Mouse (Mus musculus) heart, postnatal 14 days (tissue): Measurements from ENCODE around the gene Vmn2r99. TPM values are rescaled to one million over a fixed set of nuclear protein-coding genes. Genes with fewer than 3 reads are reported as not detected.

Experiments used
- DNase-seq, 2 experiments: peaks; one replicate each; pipeline ENCODE4 v3.0.0; 2021 to 2022
- intact Hi-C: fragments of 180-260 bp; cut with DNase I; formaldehyde crosslinking; loops from one replicate; pipeline ENCODE4 v1.15.1; 2025
- long read RNA-seq, 2 experiments: library from polyadenylated mRNA; stranded (forward); transcript quantifications; one replicate each; pipeline ENCODE4 v2.0.0; 2021
- total RNA-seq, 2 experiments: library from RNA; stranded (reverse); gene quantifications; 2 replicates each; pipeline ENCODE4 v1.2.3; 2021

The Vmn2r99 gene
- total RNA-seq, result not detected
- long read RNA-seq, experiment 1, result 0 reads
- long read RNA-seq, experiment 2, result 0 reads

DNA sequence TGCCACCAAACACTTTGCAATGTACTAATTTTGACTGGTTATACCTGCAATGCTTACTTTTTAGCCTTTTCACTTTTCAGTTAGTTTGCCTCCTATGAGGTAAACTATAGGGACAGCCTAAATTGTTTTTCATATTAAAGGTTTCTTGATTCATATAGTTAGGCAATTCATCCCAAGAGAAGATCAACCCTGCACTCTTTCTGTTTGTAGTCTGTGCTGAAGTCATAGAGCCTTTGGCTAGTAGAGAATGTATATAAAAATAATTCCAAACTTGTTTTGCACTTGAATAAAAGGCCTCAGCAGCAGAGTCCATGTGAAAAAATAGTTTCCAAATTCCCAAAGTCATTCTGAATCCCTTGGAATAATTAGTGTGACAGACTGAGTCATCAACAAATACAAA is at the start of gene Vmn2r99:
TSS of gene Vmn2r99 (plus strand) at position 301 of the 400 bp plus-strand sequence.
- intact Hi-C loops, result no loop called here
- no peak for DNase-seq

DNA sequence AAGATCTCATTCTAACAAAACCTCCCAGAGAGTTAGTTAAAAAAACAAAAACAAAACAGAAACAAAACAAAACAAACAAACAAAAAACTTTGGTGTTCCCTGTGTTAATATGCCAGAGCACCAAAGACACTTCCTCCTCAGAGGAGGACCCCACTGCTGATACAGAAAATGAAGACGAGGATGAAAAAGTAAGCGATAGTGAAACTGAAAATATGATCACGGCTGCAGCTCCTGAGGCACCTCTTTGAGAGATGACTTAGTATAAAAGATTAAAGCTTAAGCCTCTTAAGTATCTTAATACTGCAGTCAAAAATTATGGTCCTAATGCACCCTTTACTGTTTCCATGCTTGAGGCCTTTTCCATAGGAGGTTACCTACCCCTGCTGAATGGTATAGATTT is 75.9 kb downstream of the Vmn2r99 start:
- no peak for DNase-seq
- intact Hi-C loops, result no loop called here

DNA sequence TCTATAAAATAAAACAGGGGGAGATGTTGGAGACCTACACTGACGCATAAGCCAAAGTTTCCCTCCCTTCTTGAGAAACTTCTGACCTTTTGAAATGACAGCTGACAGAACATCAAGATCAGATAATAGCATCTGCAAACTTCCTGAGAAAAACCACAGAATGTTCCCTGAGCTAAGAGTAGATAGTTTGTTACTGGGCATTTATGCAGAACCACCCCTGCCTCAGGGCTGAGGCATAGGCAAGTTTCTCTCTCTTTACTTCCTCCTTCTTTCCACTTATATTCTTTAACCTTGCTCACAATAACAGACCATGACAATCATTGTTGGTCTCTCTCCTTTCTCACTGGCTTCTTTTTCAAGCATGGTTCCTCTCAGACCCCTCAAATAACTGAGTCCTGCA is 83.2 kb downstream of the Vmn2r99 start:
- DNase-seq, result no peak
- intact Hi-C loops, result no loop called here

Other genes with a start within 250 kb of the Vmn2r99 start
- gene Vmn2r100, start 142.8 kb downstream of the Vmn2r99 start, total RNA-seq, result not detected
- not detected for gene Vmn2r101, start 215.3 kb downstream of the Vmn2r99 start, total RNA-seq